Mouse (Mus musculus) erythroblast, embryonic 14.5 days (primary cell): Measurements from ENCODE around the gene Camsap2. TPM values are rescaled to one million over a fixed set of nuclear protein-coding genes. Genes with fewer than 3 reads are reported as not detected.

Experiments used
- H3K27me3 ChIP-seq: 2 replicates; pipeline ENCODE4 v1.6.1; 2012; ENCODE audit warnings: inconsistent platforms; ENCODE audit not compliant: control insufficient read depth
- H3K36me3 ChIP-seq: 2 replicates; pipeline ENCODE4 v1.6.1; 2012; ENCODE audit warnings: mild to moderate bottlenecking, inconsistent platforms; ENCODE audit not compliant: control insufficient read depth
- H3K4me1 ChIP-seq: 2 replicates; pipeline ENCODE4 v1.6.1; 2012; ENCODE audit warnings: inconsistent platforms; ENCODE audit not compliant: control insufficient read depth
- H3K4me3 ChIP-seq: replicated peaks from 2 replicates; pipeline ENCODE3; 2012; ENCODE audit warnings: moderate library complexity, mild to moderate bottlenecking, inconsistent platforms
- H3K9me3 ChIP-seq: 2 replicates; pipeline ENCODE4 v1.6.1; 2012; ENCODE audit warnings: low read length, inconsistent platforms, mixed read lengths; ENCODE audit not compliant: control insufficient read depth
- GATA1 ChIP-seq: IDR thresholded peaks from 2 replicates; pipeline ENCODE4 v1.6.1; 2012; ENCODE audit warnings: low read length, inconsistent platforms, mixed read lengths
- TAL1 ChIP-seq: IDR thresholded peaks from 3 replicates; pipeline ENCODE4 v1.6.1; 2012; ENCODE audit warnings: low read length, inconsistent platforms, mixed read lengths
- polyA plus RNA-seq: library from polyadenylated mRNA; stranded (reverse); fragments of >175 nt; gene quantifications from 2 replicates; pipeline ENCODE4 v1.2.3, GENCODE M21; 2012

The Camsap2 gene
- polyA plus RNA-seq, 1 experiment, result 1.1 TPM

- Histone ChIP-seq H3K9me3 (no peaks in the 10 kb centered on the region), H3K27me3 (no peaks in the 10 kb centered on the region), H3K4me3 (no peak overlapping the region), H3K4me1 (no peaks in the 10 kb centered on the region), H3K36me3 (peaks cover 98% of the 10 kb centered on the region)
- TF ChIP-seq GATA1, result no peak
- TF ChIP-seq TAL1, result no peak
Measured at GRCm38 (mm10) chr1:136293961-136294360, 51.9 kb downstream of the Camsap2 start.

- H3K27me3 ChIP-seq, result no peaks in the 10 kb centered on the region
- no peaks in the 10 kb centered on the region for H3K9me3 ChIP-seq
- TF ChIP-seq GATA1 (no peak), TAL1 (no peak)
- H3K36me3 ChIP-seq, result peaks cover 98% of the 10 kb centered on the region
- no peaks in the 10 kb centered on the region for H3K4me1 ChIP-seq
- no peak overlapping the region for H3K4me3 ChIP-seq
Measured at GRCm38 (mm10) chr1:136289803-136290202, 56.1 kb downstream of the Camsap2 start.

DNA sequence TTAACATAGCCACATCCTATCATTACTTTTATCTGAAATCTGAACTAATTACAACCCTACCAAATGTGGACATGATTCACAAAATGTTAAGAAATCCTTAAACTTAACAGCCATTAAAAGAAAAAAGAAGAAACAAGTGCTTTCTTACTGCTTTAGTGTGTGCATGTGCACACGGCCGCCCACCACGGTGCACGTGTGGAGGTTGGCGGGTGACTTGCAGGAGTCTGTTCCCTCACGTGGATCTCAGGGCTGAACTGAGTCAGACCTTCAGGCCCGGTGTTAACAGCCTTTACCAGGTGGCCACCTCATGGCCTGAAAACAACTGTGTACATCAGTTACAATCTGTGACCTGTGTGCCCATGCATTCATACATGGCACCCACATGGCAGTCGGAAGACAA is 68.5 kb downstream of the Camsap2 start:
- no peak for TF ChIP-seq GATA1
- TF ChIP-seq TAL1, result no peak
- H3K9me3 ChIP-seq, result 0 out of 2 replicates have a peak, but pooled peaks cover 3% of the 10 kb centered on the region
- H3K4me1 ChIP-seq, result no peaks in the 10 kb centered on the region
- H3K4me3 ChIP-seq, result no peak overlapping the region
- no peaks in the 10 kb centered on the region for H3K27me3 ChIP-seq
- H3K36me3 ChIP-seq, result peaks cover 100% of the 10 kb centered on the region

DNA sequence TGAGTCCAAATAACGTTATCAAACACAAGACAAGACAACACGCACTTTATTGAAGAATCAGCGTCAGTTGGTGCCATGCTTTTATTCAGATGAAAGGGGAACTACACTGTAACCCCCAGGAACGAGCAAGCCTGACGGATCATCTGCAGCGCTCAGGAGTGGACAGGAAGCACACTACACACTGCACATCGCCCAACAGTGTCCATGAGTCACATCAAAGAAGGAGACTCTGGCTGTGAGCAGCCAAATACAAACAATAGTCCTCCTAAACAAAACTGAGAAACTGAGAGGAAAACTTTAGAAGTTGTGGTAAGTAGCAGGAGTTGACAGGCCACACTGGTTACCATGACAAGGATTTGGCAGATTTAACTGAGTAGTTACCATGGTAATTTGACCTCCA is 77.7 kb downstream of the Camsap2 start:
- H3K36me3 ChIP-seq, result peaks cover 59% of the 10 kb centered on the region
- peaks cover 9% of the 10 kb centered on the region for H3K27me3 ChIP-seq
- H3K9me3 ChIP-seq, result no peaks in the 10 kb centered on the region
- TF ChIP-seq TAL1, result no peak
- TF ChIP-seq GATA1, result no peak
- no peaks in the 10 kb centered on the region for H3K4me1 ChIP-seq
- no peak overlapping the region for H3K4me3 ChIP-seq

- Histone ChIP-seq H3K36me3 (peaks cover 38% of the 10 kb centered on the region), H3K4me3 (no peak overlapping the region), H3K4me1 (no peaks in the 10 kb centered on the region), H3K9me3 (no peaks in the 10 kb centered on the region), H3K27me3 (peaks cover 29% of the 10 kb centered on the region)
- TF ChIP-seq GATA1 (no peak), TAL1 (no peak)
Measured at GRCm38 (mm10) chr1:136266127-136266526, 79.8 kb downstream of the Camsap2 start.

GRCm38 (mm10) chr1:136263355-136263754 is 82.5 kb downstream of the Camsap2 start:
- Histone ChIP-seq H3K27me3 (peaks cover 57% of the 10 kb centered on the region), H3K4me1 (peaks cover 10% of the 10 kb centered on the region), H3K36me3 (peaks cover 11% of the 10 kb centered on the region), H3K4me3 (no peak overlapping the region), H3K9me3 (peaks cover 5% of the 10 kb centered on the region; the same call in 1 of the 2 replicates)
- TF ChIP-seq TAL1 (no peak), GATA1 (no peak)

DNA sequence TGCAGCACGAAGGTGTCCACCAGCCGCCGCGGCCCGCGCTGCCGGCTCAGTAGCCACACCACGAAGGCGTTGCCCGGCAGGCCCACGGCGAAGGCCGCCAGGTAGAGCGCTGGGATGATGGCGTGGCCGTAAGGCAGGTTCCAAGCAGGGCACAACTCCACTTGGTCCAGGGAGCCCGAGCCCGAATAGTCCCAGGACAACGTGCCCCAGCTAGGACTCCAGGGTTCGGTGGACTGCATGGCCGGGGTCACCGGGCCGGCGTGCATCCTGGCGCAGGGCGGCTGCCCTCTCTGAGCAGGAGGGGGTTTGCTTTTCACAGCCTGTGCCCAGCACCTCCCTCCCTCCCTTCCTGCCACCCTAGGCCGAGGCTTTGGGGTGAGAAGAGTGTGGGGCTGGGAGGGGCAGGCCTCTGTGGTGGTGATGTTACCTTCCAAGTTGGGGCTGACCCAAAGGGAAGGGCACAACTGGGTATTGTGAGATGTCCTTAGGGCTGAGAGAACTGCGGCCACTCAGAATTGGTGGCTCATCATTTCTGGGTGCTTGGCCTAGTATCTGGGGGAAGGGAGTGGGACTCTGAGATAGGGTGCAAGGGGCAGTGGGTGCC is 85.2 kb downstream of the Camsap2 start, which contains the start of gene Gpr25:
TSS of gene Gpr25 (minus strand) at position 239 of the 604 bp plus-strand sequence.
- no peak for TF ChIP-seq GATA1
- no peak for TF ChIP-seq TAL1
- H3K4me1 ChIP-seq, result peaks cover 10% of the 10 kb centered on the region
- H3K4me3 ChIP-seq, result peak within 1 kb of the TSS; percentile 25
- H3K9me3 ChIP-seq, result peaks cover 5% of the 10 kb centered on the region; the same call in 1 of the 2 replicates
- H3K27me3 ChIP-seq, result peaks cover 82% of the 10 kb centered on the region
- no peaks in the 10 kb centered on the region for H3K36me3 ChIP-seq

DNA sequence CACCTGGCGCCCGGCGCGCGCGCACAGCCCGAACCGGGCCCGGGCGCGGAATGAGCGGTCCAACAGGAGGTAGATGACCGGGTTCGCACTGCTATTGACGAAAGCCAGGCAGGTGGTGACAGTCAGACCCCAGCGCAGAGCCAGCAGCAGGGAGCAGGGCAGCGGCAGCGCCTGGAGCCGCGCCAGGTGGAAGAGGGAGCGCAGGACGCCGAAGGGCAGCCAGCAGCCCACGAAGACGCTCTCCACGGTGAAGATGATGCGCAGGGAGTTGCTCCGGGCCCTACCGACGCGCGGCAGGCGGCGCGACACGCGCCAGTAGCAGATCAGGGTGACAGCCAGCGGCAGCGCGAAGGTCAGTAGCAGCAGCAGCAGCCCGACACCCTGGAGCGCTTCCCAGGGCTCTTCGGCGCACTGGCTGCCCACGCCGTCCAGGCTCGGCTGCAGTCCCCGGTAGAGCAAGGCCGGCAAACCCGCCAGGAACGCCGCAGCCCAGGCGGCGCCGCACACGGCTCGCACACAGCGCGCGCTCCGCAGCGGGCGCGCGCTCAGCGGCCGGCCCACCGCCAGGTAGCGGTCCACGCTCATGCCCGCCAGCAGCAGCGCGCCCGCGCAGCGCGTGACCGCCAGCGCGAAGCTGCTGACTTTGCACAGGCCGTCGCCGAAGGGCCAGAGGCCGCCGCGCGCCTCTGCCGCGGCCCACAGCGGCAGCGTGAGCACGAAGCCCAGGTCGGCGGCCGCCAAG is 85.8 kb downstream of the Camsap2 start:
- H3K36me3 ChIP-seq, result no peaks in the 10 kb centered on the region
- peaks cover 10% of the 10 kb centered on the region for H3K4me1 ChIP-seq
- peaks cover 5% of the 10 kb centered on the region; the same call in 1 of the 2 replicates for H3K9me3 ChIP-seq
- H3K4me3 ChIP-seq, result peak overlapping the region; percentile 25
- peaks cover 88% of the 10 kb centered on the region for H3K27me3 ChIP-seq
- TF ChIP-seq TAL1, result no peak
- TF ChIP-seq GATA1, result no peak

- Histone ChIP-seq H3K36me3 (no peaks in the 10 kb centered on the region), H3K4me3 (no peak overlapping the region), H3K4me1 (peaks cover 10% of the 10 kb centered on the region), H3K9me3 (peaks cover 5% of the 10 kb centered on the region; the same call in 1 of the 2 replicates), H3K27me3 (peaks cover 89% of the 10 kb centered on the region)
- TF ChIP-seq TAL1 (no peak), GATA1 (no peak)
Measured at GRCm38 (mm10) chr1:136259543-136259892, 86.4 kb downstream of the Camsap2 start.
